Mouse (Mus musculus): ENCODE data around the gene BC049352. TPM values are rescaled to one million over a fixed set of nuclear protein-coding genes. Genes with fewer than 3 reads are reported as not detected.
A peak's percentile ranks its signal among the peaks of the same experiment; 100 is the strongest.

Gene BC049352
- not detected in 2 replicates for total RNA-seq (2021)
- long read RNA-seq, experiment 1: 0 reads
- long read RNA-seq, experiment 2: 0 reads

- DNase-seq: peak; percentile 31
These were observed at the start of gene BC049352 for GRCm38 (mm10) chr9:45181770-45182169. Gene BC049352, plus strand, starts transcription at chr9:45182007.

- DNase-seq: peak; percentile 76
These were observed 48.1 kb upstream of the BC049352 start for GRCm38 (mm10) chr9:45133484-45134310.

DNA sequence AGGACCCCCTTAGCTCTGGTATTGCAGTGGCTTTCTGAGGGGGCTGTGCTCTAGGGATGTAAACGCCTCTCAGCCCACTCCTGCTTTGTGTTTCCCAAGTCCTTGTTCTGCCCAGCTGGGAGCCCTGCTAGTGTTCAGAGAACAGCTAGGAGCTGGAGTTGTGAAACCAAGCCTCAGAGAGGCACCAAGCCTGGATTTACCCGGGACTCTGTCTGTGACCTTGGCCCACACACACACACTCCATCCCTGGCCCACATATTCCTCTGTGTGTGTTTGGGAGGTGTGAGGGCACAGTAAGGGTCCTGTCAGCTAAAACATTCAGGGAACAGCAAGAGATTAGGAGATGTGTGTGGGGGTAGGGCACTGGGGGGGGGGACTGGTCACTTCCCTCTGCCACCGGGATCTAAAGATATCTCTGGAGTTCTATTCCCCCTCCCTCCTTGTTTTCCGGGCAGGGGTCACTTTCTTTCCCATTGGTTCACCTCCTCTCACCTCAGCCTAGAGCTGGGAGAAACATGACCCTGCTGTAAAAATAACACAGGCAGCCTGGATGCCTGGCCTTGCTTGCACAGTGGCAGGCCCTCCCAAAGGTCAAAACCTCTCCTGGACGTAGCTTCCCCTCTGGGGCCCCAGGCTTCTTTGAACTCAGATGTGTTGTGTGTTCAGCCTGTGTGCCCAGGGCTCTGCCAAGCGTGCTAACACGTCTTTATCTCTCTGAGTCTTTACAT lies 45.2 kb upstream of the BC049352 start:
- DNase-seq: no peak

- DNase-seq: peak; percentile 69
These were observed 43.4 kb upstream of the BC049352 start, which contains the start of gene Scn4b for GRCm38 (mm10) chr9:45138191-45139032. Gene Scn4b, plus strand, starts transcription at chr9:45138395.

DNA sequence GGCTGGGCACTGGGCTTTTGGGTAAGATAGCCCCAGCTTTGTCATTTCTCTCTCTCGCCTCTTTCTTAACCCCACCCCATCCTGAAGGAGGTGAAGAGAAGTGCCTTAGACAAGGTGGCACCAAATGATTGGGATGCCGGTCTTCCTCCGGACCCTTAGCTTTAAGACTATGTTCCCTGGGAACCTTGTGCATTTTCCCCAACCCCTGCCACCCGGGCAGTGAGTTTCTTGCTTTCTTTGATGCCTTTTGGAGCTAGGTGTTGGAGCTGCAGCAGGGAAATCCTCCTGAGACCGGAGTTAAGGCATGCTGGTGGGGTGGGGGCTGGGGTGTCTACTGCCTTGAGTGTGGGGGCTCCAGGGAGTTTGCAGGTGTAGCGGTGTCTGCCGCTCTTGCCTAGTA lies 42.7 kb upstream of the BC049352 start:
- DNase-seq: no peak

DNA sequence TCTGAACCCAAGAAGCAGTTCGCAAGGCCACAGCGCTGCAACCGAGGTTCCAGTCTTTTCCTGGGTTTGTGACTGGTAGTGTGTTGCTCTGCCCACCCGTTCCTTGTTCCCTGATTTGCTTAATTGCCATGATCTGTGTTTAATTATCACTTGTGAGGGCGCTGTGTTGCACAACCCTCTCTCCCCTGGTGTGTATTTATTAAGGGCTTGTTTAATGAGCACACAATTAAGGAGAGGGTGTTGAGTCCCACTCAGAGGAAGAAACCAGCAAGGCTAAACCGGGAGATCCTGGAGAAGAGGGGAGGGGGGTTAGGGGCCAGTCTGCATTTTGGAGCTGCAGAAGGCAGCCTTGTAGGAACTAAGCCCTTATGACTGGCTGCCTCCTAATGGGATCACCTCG lies 40.9 kb upstream of the BC049352 start:
- DNase-seq: no peak

GRCm38 (mm10) chr9:45142686-45143085 lies 39.1 kb upstream of the BC049352 start:
- no peak for DNase-seq

DNA sequence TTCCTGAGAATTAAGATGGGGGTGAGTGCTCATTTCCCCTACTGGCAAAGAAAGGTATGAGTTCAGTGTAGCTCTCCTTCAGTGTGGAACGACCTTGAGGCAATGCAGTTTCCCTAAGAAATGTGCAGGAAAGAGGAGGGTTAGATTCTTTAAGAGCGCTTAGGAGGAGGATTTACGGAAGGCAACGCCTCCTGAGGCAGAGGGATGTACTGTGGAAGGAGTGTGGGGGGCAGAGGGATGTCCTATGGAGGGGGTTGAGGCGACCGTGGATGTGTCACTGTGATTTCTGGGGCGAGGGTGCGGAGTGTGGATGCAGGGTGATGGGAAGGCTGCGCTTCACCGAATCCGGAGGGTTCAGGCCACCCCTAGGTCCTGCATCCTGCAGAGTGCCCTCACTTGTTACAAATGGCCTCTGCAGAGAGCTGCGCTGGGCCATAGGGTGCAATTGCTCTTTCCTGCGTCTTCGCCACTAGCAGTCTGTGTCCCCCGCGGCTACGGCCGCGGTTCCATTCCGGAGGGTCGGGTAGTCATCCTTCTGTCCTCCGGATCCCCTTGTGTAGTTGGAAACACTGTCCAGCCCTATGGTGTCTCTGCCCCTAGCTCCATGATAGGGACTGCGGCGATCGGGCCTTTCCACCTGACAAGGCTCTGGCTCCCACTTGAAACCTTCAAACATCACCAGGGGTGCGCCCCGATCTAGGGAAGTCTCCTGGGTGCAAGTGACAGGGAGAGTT lies 36.1 kb upstream of the BC049352 start:
- DNase-seq: no peak

DNA sequence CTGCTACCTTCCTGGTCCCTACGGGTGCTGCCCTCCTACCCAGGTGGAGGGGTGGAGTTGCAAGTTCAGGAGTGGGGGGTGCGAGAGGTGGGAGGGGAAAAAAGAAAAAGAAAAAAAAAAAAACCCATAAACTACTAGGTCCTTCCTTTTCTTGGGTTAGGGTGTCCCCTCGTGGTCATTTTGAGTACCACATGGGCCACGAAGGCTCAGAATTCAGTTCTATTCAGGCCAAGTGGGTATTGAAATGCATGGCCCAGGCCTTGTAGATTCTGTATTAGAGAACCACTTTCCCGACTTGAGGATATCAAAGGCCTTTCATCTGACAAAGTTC lies 35.6 kb upstream of the BC049352 start:
- DNase-seq: peak; percentile 76

DNA sequence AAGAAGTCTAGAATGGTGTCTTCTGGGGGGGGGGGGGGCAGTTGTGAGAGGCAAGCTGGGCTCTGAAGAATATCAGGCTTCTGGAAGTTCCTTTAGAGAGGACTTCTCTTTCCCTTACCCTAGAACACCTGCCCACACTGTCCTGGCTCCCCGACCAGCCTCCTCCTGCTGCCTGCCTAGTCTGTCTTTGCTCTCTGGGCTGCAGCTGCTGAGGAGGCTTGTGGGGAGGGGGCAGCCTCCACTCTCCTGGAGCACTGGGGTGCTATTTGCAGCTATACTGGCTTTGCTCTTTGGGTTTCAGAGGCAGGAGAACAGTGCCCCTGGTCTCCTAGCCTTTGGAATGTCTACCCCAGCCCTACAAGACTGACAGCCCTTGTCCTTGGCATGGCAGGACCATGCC lies 30.9 kb upstream of the BC049352 start:
- DNase-seq: no peak

- no peak for DNase-seq
These were observed 28.4 kb upstream of the BC049352 start for GRCm38 (mm10) chr9:45153361-45153760.

GRCm38 (mm10) chr9:45167903-45168302 lies 13.9 kb upstream of the BC049352 start:
- DNase-seq: no peak

- DNase-seq: no peak
These were observed 11.7 kb upstream of the BC049352 start for GRCm38 (mm10) chr9:45170150-45170549.

GRCm38 (mm10) chr9:45171073-45171610 lies 10.7 kb upstream of the BC049352 start:
- DNase-seq: no peak

GRCm38 (mm10) chr9:45173475-45173874 lies 8.3 kb upstream of the BC049352 start:
- no peak for DNase-seq

GRCm38 (mm10) chr9:45179282-45179681 lies 2.5 kb upstream of the BC049352 start:
- DNase-seq: no peak

GRCm38 (mm10) chr9:45182521-45182920 lies 714 bp downstream of the BC049352 start:
- DNase-seq: no peak

DNA sequence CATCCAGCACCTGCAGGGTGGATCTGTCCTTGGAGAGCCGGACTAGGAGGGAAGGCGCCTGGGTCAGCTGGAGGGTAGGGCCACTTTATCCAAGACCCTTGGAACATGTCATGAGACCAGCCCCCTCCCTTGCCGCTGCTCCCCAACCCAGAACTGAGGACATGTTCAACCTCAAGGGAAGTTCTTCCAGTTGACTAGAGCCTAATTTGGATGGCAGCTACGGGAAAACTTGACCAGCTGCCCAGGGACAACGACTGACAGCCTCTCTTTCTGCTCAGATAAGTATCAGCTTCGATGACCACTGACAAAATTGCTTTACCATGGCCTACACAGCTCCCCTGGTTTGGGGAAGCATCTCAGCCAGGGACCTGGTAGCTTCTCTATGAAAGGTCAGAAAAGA lies 1.5 kb downstream of the BC049352 start:
- no peak for DNase-seq

DNA sequence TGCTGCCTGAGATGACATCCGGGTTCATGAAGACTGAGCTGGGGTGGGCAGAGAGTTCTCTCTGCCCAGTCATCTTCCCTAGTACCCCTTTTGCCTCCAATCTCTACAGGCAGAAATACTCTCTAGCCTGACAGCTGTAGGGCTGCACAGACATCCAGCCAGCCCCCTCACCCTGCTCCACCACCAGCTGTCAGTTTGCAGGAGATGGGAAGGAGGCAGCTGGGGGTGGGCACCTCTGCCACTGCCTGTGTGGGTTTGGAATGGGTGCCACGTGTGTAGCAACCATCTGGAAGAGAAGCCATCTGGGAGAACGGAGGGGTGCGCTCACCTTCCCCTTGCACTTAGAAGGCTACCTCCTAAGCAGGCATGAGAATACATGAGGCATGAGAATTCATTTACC lies 3.4 kb downstream of the BC049352 start:
- DNase-seq: no peak

DNA sequence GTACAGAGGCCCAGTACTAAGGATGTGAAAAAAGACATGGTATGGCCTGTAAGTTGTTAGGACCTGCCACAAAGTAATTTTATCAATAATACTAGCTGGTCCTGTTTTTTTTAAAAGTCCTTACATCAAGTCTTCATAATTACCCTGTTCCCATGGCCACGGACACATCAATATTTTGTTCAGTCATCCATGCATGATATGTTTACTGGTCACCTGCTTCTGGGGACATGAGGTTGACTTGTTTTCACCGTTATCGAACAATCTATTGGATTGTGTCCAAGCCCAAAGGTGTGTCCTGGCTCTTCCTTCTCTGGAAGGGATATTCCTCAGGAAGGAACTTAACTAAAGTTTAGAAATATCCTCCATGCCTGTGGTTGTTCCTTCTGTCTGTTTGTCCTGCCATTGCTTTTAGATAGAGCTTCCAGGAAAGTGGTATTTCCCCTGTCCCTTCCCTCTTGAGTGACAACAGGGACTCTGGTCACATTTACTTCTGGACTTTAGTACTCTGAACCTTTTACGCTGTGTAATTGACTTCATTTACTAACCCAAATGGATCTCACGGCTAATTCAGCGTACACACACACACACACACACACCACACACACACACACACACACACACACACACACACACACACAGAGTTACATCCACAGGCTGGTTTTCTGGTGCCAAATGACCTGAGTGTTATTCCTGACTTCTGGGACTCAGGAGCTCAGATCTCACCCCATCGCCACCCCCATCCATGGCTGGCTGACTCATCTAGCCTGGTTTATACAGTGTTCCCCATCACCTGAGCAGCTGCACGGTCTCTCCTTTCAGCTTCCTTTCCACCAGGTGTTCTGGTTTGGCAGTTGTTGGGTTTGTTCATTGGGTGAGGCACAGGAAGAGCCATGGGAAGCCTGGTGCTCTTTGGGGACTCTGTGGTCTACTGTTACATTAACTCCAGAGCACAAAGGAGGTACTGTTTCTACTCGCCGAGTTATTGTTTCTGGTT lies 7.1 kb downstream of the BC049352 start:
- no peak for DNase-seq

Data from adrenal gland, postnatal 14 days (tissue).